Mouse (Mus musculus): ENCODE measurements at regions not wholly inside any gene's neighbourhood (a gene's known extent, or its start where the extent isn't known, plus 50 kb on each side); places are given as distances from the start of the nearest gene placed in this dataset.
"Not testable (repeated sequence)": the region's sequence is repeated elsewhere in the genome, so short reads cannot be mapped to it uniquely, and the experiment has no call there.

DNA sequence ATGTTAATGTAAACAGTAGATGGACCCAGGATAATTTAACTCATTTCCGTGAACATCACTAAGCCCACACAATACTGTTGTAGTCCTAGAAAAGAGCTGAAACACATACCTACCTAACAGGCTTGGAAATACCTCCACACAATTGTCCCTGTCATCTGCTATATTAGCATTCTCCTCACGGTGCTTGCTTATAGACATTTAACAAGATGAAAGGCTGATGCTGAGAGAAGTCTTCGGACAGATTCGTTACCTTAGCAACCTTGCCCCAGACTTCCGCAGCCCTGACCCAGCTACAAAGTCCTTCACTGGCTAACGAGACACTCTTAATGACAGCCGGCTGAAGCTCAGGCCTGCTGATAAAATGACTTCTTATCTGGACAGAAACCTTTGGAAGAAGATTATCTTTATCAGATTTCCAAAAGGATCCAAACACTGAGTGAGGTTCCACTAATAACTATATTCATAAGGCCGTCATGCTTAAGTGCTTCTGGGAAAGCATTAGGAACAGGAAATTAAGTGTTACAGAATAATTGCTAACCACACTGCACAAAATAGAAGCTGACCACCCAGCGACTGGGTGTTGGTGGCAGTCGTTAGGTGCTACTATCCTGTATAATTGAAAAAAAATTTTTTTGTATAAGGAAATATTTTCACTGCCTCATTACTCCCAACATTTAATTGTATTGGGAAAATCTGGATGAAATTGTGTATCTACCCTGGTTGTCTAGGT, 267.0 kb upstream of the Tmpo start:
- DNase-seq (ENCODE audit: low spot score in 2 of 2): no peak

DNA sequence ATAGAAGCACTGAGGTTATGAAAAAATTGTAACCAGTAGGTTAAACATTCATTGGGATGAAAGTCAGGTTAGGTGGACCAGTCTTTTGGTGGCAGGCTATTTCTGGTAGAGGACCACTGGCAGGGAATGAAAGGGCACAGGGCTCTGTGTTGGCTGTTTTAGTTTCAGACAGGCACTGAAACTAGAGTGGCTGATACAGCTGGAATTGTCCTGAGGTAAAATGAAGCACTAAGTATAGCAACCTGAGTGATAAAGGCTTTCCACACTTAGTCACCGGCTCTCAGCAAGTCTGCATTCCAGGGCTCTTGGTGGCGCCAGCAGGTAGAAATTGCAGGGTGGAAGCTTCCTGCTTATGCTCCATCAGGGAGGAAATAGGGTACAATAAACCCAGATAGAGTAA, 262.2 kb upstream of the Tmpo start:
- no peak for DNase-seq (ENCODE audit: low spot score in 2 of 2)

DNA sequence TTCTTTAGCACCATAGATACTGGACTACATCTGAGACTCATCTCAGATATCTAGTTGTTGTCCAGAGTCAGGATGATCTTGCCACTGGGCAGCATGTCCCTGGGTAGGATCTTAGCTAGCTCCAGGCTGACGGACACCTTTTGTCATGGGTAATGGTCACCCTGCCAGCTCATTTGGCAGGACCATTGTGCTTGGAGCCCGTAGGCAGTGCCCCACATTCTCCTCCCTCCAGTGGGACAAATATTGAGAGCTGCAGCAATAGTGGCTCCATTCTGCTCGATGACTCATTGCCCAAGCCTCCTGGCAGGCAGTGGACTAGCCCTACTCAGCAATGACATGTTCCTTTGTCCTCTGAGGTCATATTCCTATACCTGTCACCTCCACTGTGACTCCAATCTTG, 258.9 kb upstream of the Tmpo start:
- no peak for DNase-seq (ENCODE audit: low spot score in 2 of 2)

DNA sequence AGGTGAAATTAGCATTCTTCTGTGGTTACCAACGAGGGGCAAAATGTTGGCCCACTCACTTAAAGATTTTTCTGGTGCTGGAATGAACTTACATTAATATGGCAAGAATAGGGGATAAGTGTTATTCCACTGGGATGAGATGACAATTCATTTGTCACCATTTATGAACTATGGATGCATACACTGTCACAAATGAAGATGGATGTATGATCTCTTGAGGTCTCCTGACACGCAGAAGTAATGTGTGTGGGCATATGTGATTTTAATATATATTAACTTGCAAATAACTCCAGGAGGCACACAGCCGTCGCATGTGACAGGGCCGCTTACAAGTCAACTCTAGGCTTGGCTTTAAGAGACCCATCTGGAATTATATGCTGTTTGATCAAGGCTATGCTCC, 256.8 kb upstream of the Tmpo start:
- DNase-seq (ENCODE audit: low spot score in 2 of 2): no peak

DNA sequence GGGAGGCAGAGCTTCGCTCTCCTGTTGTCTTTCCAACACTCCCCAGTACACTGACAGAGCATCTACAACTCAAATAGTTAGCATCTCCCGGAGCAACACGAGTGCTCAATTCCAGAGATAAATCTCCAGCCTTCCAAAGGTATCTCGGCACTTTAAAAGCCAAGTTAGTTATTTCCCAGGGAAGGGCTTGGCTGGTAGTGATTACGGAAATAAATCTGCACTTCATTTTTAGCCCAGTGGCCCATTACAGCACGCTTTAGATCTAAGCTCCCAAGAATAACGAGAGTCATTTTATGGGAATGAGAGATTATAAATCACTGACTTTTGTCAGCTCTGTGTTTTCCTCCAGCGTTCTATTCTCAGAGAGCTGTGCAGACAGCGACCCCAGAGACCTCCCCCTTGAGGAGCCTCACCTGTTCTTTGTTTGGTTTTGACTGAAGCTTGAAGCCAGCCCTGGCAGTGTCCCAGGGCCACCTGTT, 255.0 kb upstream of the Tmpo start:
- DNase-seq (ENCODE audit: low spot score in 2 of 2): no peak

DNA sequence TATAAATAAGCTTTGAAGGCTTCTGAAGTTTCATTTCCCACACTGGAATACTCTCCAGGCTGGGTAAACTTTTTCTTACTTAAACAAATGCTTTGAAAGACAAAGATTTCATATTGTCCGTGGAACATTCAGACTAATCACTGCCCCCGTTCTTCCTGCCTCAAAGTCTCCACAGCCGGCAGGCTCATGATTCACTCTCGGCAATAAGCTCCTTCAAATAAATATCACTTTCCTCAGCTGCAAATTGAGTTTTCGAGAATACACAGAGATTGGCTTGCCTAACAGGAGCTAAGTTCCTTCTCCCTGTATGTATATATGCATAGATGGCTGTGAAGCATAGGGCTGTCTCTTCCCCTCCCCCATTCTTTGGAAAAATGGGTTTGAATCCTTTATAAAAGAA, 249.2 kb upstream of the Tmpo start:
- no peak for DNase-seq (ENCODE audit: low spot score in 2 of 2)

DNA sequence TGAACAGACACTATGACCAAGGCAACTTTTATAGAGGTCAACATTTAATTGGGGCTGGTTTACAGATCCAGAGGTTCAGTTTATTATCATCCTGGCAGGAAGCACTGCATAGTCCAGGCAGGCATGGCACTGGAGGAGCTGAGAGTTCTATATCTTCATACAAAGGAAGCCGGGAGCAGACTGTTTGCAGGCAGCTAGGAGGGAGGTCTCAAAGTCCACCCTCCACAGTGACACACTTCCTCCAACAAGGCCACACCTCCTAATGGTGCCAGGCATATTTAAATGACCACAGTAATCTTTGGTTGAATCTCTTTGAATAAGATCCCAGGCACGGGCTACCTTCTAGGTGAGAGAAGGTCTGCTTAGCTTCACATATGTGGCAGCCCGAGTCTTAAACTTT, 245.5 kb upstream of the Tmpo start:
- DNase-seq (ENCODE audit: low spot score in 2 of 2): no peak

DNA sequence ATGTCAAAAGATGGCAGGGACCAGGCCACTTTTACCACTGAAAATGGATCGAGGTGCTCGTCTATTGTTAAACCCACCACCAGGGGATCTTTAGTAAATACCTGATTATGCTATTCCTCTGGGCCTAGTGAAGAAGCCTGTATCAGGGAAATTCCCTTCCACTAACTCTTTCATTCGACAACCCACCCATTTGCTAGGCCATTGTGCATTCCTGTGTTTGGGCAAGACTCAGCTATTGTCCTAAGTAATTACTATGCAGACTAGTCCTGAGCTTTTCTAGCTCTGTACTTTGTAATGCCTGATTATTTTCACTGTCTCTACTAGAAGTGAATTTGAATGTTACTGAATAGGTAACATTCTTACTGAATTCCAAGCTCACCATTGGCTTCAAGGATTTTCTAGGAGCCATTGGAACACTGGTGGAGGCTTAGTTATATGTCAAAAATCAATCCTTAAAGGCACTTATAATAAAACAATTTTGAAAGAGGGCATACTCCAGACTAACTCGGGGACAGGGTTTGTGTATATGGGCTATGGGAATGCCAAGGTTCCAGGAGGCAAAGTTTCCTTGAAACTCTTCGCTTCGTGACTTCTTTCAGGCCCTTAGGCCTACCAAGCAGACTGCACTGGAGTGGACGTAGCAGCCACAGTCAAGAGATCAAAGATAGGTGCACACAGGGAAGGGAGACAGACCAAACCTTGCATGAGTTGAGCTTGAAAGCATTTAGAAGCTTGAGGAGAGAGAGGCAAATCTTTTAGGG, 244.7 kb upstream of the Tmpo start:
- DNase-seq (ENCODE audit: low spot score in 2 of 2): not testable (repeated sequence)

DNA sequence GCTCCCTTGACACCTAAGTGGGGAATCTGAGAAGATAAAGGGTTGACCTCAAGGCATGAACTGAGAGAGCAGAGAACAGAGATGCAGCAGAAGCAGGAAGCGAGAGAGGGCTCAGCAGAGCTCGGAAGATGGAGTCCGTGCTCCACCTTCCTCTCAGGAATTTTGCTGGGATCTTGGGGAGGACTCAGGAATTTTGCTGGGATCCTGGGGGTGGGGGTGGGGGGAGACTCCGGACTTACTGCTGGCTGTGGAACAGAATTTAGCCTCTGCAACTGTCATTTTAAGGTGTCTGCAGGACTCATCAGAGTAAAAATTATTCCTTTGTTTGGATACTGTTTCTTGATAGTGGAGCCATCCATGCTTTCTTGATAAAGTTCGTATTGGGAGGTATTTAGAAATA, 243.7 kb upstream of the Tmpo start:
- no peak for DNase-seq (ENCODE audit: low spot score in 2 of 2)

DNA sequence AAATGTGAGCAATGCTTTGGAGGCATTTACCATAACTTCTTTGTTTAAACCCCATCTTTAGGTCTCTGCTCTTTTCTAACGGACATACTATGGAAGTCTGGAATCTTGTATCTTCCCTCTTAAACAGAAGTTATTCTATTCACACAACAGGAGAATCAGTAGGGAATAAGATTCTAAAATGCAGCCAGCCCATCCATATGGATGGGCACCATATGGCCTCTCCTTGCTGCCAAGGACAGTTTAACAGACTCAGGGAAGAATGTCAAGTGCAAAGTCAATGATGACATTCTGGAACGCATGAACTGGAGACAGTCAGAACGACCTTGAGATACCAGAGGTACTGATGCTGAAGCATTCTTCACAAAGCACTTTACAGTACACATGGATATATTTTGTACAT, 206.1 kb upstream of the Tmpo start:
- no peak for DNase-seq (ENCODE audit: low spot score in 2 of 2)

DNA sequence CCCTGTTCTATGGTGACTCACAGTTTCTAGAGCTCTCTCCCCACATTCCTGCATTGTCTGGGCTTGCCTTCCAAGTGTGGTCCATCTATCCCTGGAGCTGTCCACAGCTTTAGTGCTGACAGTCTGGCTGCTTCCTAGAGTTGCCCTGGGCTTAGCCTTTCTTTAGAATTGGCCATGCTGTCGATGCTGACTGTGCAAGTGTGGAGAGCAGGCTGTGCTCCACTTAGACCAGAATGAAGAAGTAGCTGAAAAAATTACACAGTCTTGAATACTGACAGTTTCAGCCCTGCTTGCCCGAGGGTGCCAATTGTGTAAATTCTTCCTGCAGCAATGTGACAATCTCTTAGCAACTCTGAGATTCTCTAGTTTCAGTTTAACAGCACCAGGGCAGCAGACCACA, 203.3 kb upstream of the Tmpo start:
- DNase-seq (ENCODE audit: low spot score in 2 of 2): no peak

DNA sequence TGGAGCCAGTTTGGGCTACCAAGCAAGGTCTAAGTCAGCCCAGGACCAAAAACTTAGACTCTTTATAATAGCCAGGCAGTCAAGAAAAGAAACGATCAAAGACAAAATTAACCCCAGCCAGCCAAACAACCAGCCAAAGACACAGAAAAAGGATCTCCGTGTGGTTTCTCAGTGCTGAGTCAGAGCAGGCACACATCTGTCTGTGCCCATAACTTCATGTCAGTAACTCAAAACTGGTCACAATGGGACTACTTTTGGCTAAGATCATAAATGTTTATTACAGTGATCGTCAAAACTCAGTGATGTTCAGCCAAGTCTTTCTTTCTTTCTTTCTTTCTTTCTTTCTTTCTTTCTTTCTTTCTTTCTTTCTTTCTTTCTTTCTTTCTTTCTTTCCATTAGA, 195.6 kb upstream of the Tmpo start:
- no peak for DNase-seq (ENCODE audit: low spot score in 2 of 2)

DNA sequence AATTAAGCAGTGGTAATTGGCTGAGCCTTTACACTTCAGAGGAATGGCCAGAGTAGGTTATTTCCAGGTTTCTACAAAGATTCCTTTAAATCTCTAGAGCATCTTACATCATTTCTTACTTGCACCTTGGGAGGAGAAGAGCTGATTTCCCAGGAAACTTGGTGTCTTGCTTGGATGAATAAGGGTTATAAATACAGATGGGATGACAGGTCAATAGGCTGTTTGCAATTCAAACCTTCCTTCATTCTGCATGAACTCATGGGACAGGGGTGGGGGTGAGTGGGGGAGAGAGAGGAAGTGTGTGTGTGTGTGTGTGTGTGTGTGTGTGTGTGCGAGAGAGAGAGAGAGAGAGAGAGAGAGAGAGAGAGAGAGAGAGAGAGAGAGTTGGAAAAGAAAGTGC, 186.4 kb upstream of the Tmpo start:
- DNase-seq (ENCODE audit: low spot score in 2 of 2): no peak

DNA sequence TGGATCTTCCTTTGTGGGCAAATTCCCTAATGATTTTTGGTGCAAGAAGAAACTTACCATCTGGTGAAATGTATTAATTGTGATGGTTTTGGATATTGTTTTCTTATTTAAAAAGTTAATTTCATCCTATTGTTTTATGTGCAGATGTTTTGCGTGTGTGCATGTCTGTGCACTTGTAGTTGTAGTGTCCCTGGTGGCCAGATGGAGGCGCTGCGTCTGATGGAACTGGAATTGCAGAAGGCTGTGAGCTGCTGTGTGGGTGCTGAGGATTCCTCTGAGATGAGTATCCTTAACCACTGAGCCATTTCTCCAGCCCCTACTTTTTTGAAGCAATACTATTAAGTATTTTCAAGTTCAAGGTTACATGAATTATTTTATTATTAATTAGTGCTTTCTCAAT, 181.5 kb upstream of the Tmpo start:
- no peak for DNase-seq (ENCODE audit: low spot score in 2 of 2)

DNA sequence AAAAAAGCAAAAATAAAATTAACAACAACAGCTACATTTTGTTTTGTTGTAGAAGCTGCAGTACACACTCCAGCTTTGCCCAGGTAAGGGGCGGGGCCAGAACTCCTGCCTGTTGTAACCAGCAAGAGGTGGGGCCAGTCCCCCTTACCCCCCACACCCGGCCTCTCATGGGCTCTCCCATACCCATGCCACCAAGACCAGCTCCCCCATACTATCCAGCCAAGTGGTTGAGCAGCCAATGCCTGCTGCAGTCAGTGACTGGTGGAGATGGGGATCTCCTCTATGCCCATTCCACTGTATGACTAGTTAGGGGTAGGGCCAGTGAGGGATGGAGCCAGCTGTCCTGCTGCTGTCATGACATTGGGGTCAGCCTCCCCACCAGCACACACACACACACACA, 180.5 kb upstream of the Tmpo start:
- DNase-seq (ENCODE audit: low spot score in 2 of 2): no peak

DNA sequence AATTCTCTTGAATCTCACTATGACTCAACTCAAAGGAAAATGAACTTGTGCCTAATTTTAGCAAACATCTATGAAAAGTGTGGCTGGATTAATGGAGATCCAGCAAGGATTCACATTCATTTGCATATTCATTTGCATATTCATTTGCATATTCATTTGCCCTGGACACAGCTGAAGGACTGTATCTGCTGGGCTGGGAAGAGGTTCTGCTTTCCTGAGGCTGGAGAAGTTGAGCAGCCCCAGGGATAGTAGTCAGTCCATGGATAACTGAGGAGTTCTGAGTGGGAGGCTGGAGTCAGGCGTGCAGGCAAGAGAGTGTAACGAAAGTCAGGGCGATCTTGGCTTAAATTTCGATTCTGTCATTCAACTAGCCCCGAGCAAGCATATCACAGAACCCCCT, 164.3 kb upstream of the Tmpo start:
- DNase-seq (ENCODE audit: low spot score in 2 of 2): no peak

DNA sequence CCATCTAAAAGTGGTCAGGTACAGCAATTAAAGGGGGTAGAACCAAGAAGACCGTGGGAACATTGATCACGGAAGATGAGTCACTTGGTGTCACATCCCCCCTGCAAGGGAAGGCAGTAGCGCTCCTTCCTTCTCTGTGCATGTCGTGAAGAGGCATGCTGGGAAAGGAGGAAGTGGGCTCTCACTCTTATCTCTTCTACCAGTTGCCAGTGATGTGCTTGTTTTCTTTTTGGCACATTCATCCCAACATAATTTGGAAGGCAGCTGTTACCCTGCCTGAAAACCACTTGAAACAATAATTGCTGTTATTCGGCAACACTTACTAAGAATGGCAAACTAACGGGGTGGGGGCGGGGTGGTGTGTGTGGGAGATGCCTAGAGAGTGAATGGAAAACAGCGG, 161.0 kb upstream of the Tmpo start:
- DNase-seq (ENCODE audit: low spot score in 2 of 2): no peak

DNA sequence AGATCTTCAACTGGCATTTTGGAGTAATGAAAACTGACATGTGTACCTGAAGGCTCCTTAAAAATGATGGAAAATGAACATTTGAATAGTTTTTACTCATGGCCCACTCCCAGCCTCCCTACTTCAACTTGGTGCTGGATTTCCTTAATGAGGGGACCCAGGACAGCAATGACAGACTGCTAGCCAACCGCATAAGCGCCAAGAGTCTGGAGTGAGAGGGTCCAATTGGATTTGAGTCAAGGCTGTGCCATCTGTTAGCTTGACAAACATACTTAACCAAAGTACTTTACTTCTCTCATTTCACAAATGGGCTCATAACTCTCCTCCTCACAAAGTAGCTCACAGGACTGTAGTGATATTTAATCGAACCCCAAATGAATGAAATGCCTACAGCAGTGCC, 158.2 kb upstream of the Tmpo start:
- no peak for DNase-seq (ENCODE audit: low spot score in 2 of 2)

DNA sequence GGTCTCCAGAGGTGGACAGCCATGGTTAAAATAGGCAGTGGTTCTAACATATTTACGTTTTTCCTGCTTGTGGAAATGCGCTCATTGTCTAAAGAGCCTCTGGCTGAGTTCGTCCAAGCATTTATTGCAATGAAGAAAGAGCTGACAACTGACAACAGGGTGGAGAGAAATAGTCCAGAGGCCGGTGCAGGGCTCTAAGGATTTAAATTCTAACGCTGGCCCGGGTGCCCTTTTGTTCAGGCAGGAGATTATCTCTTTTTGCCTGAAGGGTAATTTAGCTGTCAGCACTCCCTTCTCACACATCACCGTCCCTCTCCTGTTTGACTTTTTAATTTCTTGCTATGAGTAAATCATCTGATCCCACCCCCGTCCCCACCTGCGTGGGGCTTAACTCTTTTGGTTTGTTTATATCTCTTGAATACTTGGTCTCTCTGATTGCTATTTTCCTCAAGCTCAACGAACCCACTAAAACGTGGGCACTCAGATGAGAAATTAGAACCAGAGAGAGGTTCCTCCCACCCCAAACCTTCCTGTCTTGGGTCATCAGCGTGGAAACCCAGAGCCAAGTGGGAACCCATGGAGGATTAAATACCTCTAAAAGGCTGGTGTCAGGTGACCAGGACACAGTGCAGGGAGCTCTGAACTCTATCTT, 145.7 kb upstream of the Tmpo start:
- DNase-seq (ENCODE audit: low spot score in 2 of 2): no peak

DNA sequence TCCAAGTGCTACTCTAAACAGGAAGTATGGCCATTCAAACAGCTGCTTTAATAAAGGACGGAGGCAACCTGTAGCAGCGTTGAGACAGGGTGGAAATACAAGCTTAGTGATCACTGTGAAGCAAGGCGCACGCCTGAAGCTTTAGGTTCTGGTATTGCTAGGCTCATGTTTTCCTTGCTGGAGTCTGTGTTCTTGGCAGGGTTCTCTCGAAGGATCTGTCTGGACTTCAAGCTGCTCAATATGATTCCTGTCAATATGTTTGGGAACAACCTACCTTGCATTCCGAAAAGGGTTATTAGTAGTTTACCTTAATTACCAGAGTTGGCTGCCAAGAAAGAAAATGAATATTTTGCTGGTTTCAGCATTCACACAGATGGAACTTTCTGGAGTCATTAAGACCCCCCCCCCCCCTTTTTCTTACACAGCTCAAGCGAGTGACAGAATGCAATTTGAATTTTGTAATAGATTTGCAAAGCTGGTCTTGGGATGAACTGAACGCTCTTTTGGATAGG, 145.1 kb upstream of the Tmpo start:
- no peak for DNase-seq (ENCODE audit: low spot score in 2 of 2)

DNA sequence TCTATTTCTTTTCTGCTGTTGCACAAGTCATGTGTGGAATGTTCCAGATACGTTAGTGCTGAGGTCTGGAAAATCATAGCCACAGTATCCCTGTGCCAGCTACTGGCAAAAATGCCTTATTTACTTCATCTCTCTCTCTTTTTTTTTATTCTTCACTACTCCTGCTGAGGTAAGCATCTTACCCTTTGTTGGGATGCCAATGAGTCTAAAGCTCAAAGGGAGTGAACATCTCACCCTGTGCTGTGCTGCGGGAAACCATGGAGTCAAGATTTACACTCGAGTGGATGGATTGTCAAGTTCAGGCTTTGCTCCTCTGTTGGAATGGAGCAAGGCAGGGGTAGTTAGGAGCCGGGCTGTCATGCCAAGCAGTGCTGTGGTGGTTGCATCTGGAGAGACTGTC, 140.1 kb upstream of the Tmpo start:
- DNase-seq (ENCODE audit: low spot score in 2 of 2): no peak

DNA sequence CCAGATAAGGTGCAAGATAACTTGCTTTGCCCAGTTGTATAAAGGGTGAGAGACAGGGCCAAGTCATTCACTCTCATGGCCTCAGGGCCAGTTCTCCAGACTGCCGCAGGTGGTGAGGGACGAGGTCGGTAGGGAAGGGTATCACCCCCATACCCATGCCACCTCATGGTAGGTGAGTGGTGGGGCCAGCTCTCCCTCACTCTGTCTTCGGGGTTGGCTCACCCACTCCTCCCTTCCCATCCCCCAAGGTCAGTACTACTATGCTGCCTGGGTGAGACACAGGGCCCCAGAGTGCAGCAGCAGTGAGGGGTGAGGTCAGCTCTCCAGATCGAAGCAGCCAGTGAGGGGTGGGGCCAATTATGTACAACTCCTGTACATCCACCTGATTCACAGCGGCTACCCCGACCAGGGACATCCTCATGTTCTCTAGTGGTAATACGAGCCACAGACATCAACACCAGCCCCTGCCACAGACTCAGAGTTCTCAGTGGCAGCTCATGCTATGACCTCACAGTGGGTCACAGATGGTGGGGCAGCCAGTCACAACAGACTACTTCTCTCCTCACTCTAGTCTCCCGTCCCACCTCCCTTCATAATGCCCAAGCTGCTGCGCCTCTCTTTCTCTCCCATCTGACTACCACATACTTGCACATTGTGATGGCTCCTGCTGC, 138.5 kb upstream of the Tmpo start:
- DNase-seq (ENCODE audit: low spot score in 2 of 2): no peak

All from spleen, postnatal 10 days (tissue).